Mouse (Mus musculus) hindbrain, embryonic 12.5 days (tissue): ENCODE results near the gene Pla2g12a. TPM values are rescaled to one million over a fixed set of nuclear protein-coding genes. Genes with fewer than 3 reads are reported as not detected.

Experiments
- ATAC-seq: fragments of 200-750 bp; cut with Nextera tagmentation; 2 replicates; pipeline ENCODE4 v1.8.0; 2017; ENCODE audit warnings: moderate TSS enrichment; ENCODE audit not compliant: low FRiP score
- H3K27ac ChIP-seq: fragments of 300-500 bp; sonication (generic); 2 replicates; pipeline ENCODE4 v1.5.1; 2016; ENCODE audit warnings: mild to moderate bottlenecking
- H3K27me3 ChIP-seq: fragments of 300-500 bp; sonication (generic); 2 replicates; pipeline ENCODE4 v1.6.1; 2016; ENCODE audit warnings: mild to moderate bottlenecking
- H3K36me3 ChIP-seq: fragments of 300-500 bp; sonication (generic); 2 replicates; pipeline ENCODE4 v1.6.1; 2016; ENCODE audit warnings: mild to moderate bottlenecking
- H3K4me1 ChIP-seq: fragments of 300-500 bp; sonication (generic); 2 replicates; pipeline ENCODE4 v1.6.1; 2016
- H3K4me2 ChIP-seq: fragments of 300-500 bp; sonication (generic); replicated peaks from 2 replicates; pipeline ENCODE4 v1.6.1; 2016; ENCODE audit warnings: mild to moderate bottlenecking
- H3K4me3 ChIP-seq: fragments of 300-500 bp; sonication (generic); 2 replicates; pipeline ENCODE4 v1.5.1; 2016; ENCODE audit warnings: mild to moderate bottlenecking
- H3K9ac ChIP-seq: fragments of 300-500 bp; sonication (generic); 2 replicates; pipeline ENCODE4 v1.6.1; 2016; ENCODE audit warnings: mild to moderate bottlenecking, moderate library complexity
- H3K9me3 ChIP-seq: fragments of 300-500 bp; sonication (generic); replicated peaks from 2 replicates; pipeline ENCODE4 v1.6.1; 2016; ENCODE audit warnings: mild to moderate bottlenecking
- WGBS: fragments of 180-500 bp; shearing (Covaris S2); methylation state at CpG from one replicate; pipeline ENCODE4 v1.1.7; 2016; 5-methylcytosine and 5-hydroxymethylcytosine counted together
- polyA plus RNA-seq: library from polyadenylated mRNA; unstranded; fragments of >200 nt; fragmentation: Nextera tagmentation; extraction: Ambion mirVana; gene quantifications from 2 replicates; pipeline ENCODE4 v1.2.1, GENCODE M21; 2016

Pla2g12a gene
- polyA plus RNA-seq, 1 experiment from 2014 or later, result 25.5 TPM

- Histone ChIP-seq H3K27me3 (no peaks in the 10 kb centered on the region), H3K4me2 (no peak overlapping the region), H3K27ac (no peak overlapping the region), H3K36me3 (no peaks in the 10 kb centered on the region), H3K4me1 (peaks cover 2% of the 10 kb centered on the region; the same call in 1 of the 2 replicates), H3K9me3 (no peaks in the 10 kb centered on the region), H3K9ac (no peak overlapping the region), H3K4me3 (no peak overlapping the region)
- 90% methylated on average over 2 of the region's 2 CpGs for WGBS
- ATAC-seq, result no peak
These were observed 62.4 kb downstream of the Pla2g12a start for GRCm38 (mm10) chr3:129940780-129941179.

GRCm38 (mm10) chr3:129941291-129941690, 62.9 kb downstream of the Pla2g12a start:
- H3K9me3 ChIP-seq, result no peaks in the 10 kb centered on the region
- WGBS, result 90% methylated on average over 1 of the region's 1 CpGs
- H3K4me1 ChIP-seq, result peaks cover 2% of the 10 kb centered on the region; the same call in 1 of the 2 replicates
- no peak overlapping the region for H3K4me3 ChIP-seq
- H3K27me3 ChIP-seq, result no peaks in the 10 kb centered on the region
- H3K9ac ChIP-seq, result no peak overlapping the region
- H3K4me2 ChIP-seq, result no peak overlapping the region
- H3K36me3 ChIP-seq, result no peaks in the 10 kb centered on the region
- no peak overlapping the region for H3K27ac ChIP-seq
- ATAC-seq, result no peak

GRCm38 (mm10) chr3:129943813-129944212, 65.4 kb downstream of the Pla2g12a start:
- H3K4me1 ChIP-seq, result no peaks in the 10 kb centered on the region
- no peak overlapping the region for H3K4me3 ChIP-seq
- H3K4me2 ChIP-seq, result no peak overlapping the region
- no peak overlapping the region for H3K27ac ChIP-seq
- no peak for ATAC-seq
- no peaks in the 10 kb centered on the region for H3K9me3 ChIP-seq
- 78% methylated on average over 4 of the region's 4 CpGs for WGBS
- H3K36me3 ChIP-seq, result no peaks in the 10 kb centered on the region
- H3K27me3 ChIP-seq, result no peaks in the 10 kb centered on the region
- H3K9ac ChIP-seq, result no peak overlapping the region

Other genes starting within 250 kb of the Pla2g12a start
- gene Egf, start 123.3 kb upstream of the Pla2g12a start, polyA plus RNA-seq, result 2.2 and 2.9 TPM in 2 replicates
- not detected in 2 replicates for gene Lrit3, start 74.6 kb upstream of the Pla2g12a start, polyA plus RNA-seq
- 0.26 TPM in 1 of 2 replicates, not detected in the other for gene Rrh, start 56.0 kb upstream of the Pla2g12a start, polyA plus RNA-seq
- 77.1 and 80.8 TPM in 2 replicates for gene Gar1, start 47.2 kb upstream of the Pla2g12a start, polyA plus RNA-seq
- gene Cfi, start 42.7 kb upstream of the Pla2g12a start, polyA plus RNA-seq, result 0.53 and 0.92 TPM in 2 replicates
- gene Casp6, start 22.8 kb downstream of the Pla2g12a start, polyA plus RNA-seq, result 54.9 and 62.3 TPM in 2 replicates
- 2.4 and 3.3 TPM in 2 replicates for gene Mcub, start 91.6 kb downstream of the Pla2g12a start, polyA plus RNA-seq
- gene Sec24b, start 182.9 kb downstream of the Pla2g12a start, polyA plus RNA-seq, result 36.8 and 36.9 TPM in 2 replicates